In genomic region chr10:58351670-58352069, GRCm38 (mm10) we compare ENCODE assay signal across 12 mouse cellular contexts. TPM values are rescaled to one million over a fixed set of nuclear protein-coding genes. Genes with fewer than 3 reads are reported as not detected.
A peak's percentile ranks its signal among the peaks of the same experiment; 100 is the strongest.
DNase-seq lines count a peak whose midpoint lies in the region; ATAC-seq lines count a peak whose summit lies in the region.
"Had no signal": no experiment of that assay in that cellular context is flagged by ENCODE, and none has a peak within 500 bp of the region (broad histone marks: within the 10 kb centered on the region; RNA-seq: fewer than 3 reads in every experiment).

No protein-coding gene starts in this region.

- no peaks in the 10 kb centered on the region for H3K9me3 ChIP-seq in heart, embryonic 16.5 days (replicated peaks; ENCODE audit: control insufficient read depth, low read length)
- H3K9me3 ChIP-seq: forebrain, embryonic 15.5 days; lung, embryonic 15.5 days had no signal

- H3K4me2 ChIP-seq in heart, embryonic 16.5 days (ENCODE audit: low read depth, low read length), result no peak overlapping the region
- H3K4me2 ChIP-seq: forebrain, embryonic 15.5 days; lung, embryonic 15.5 days had no signal

- H3K27ac ChIP-seq in heart, embryonic 16.5 days (ENCODE audit: low read length), result peak overlapping the region; percentile 31; the same call in 1 of the 2 replicates
- peak overlapping the region; percentile 78 for H3K27ac ChIP-seq in macrophage
- H3K27ac ChIP-seq: forebrain, embryonic 15.5 days; lung, embryonic 15.5 days had no signal

- no peak for DNase-seq in heart, postnatal 36 days
- DNase-seq in CD4-positive, CD25-positive, alpha-beta regulatory T cell, adult 2 months (ENCODE audit: low read depth, low spot score), result peak; percentile 60
- no peak for DNase-seq in left cerebral cortex, postnatal 36 days (ENCODE audit: low spot score in 2 of 2)
- DNase-seq in layer of hippocampus, adult 9-11 months, result no peak
- DNase-seq in left cerebral cortex, adult 9 months (ENCODE audit: low spot score in 2 of 2), result no peak
- DNase-seq: cerebellum, adult 2 months; kidney, adult 18-20 months had no signal

- H3K36me3 ChIP-seq in heart, embryonic 16.5 days (ENCODE audit: control insufficient read depth, insufficient read depth), result no peaks in the 10 kb centered on the region
- H3K36me3 ChIP-seq in macrophage (ENCODE audit: inconsistent target), result no peaks in the 10 kb centered on the region
- H3K36me3 ChIP-seq: forebrain, embryonic 15.5 days; lung, embryonic 15.5 days had no signal

- intact Hi-C loops in heart, postnatal 36 days (cut with DNase I), result no loop called here
- intact Hi-C loops in left cerebral cortex, postnatal 36 days (cut with DNase I), result no loop called here

- H3K4me1 ChIP-seq in heart, embryonic 16.5 days (ENCODE audit: control insufficient read depth, insufficient read depth, low read length), result peaks cover 39% of the 10 kb centered on the region
- H3K4me1 ChIP-seq: forebrain, embryonic 15.5 days had no signal

- WGBS in heart, embryonic 16.5 days, result 38% methylated on average over 2 of the region's 2 CpGs
- 0% methylated on average over 2 of the region's 2 CpGs for WGBS in macrophage (ENCODE audit: missing documents)

- H3K79me2 ChIP-seq in macrophage (ENCODE audit: inconsistent target), result peaks cover 78% of the 10 kb centered on the region

- no peak for ATAC-seq in heart, embryonic 16.5 days (replicated peaks; ENCODE audit: extremely low read depth, insufficient read depth, low FRiP score)
- peak; percentile 74 for ATAC-seq in granulocyte monocyte progenitor cell, adult 5-6 weeks (replicated peaks; ENCODE audit: poor library complexity, severe bottlenecking)
- ATAC-seq: forebrain, embryonic 15.5 days had no signal

- no peak overlapping the region for H3K9ac ChIP-seq in heart, embryonic 16.5 days (ENCODE audit: low read length)
- H3K9ac ChIP-seq: forebrain, embryonic 15.5 days; lung, embryonic 15.5 days had no signal

- no peak overlapping the region for H3K4me3 ChIP-seq in heart, embryonic 16.5 days (ENCODE audit: low read length)
- peak overlapping the region; percentile 42 for H3K4me3 ChIP-seq in macrophage (ENCODE audit: inconsistent target)
- H3K4me3 ChIP-seq: forebrain, embryonic 15.5 days; lung, embryonic 15.5 days had no signal

- no peaks in the 10 kb centered on the region for H3K27me3 ChIP-seq in heart, embryonic 16.5 days (ENCODE audit: control insufficient read depth, insufficient read depth, low read length)
- H3K27me3 ChIP-seq: forebrain, embryonic 15.5 days; lung, embryonic 15.5 days had no signal

RNA-seq across cellular contexts. Expression of gene Lims1, which starts 28.4 kb away (rescaled TPM):
- polyA plus RNA-seq in heart, embryonic 16.5 days (2015; fragmentation: Nextera tagmentation; extraction: Ambion mirVana), result 163 and 185 TPM in 2 replicates
- total RNA-seq in heart, postnatal 36 days (2021), result 100 to 1,000 TPM; 159 to 186 TPM
- 61.1 and 85.1 TPM in 2 replicates for total RNA-seq in granulocyte monocyte progenitor cell, adult 5-6 weeks (2014; fragmentation: Nextera tagmentation)
- 72.9 and 90.6 TPM in 2 replicates for total RNA-seq in granulocyte monocyte progenitor cell, adult 5-6 weeks (2017)
- 100 to 1,000 TPM in 8 of 26 experiments, 10 to 100 TPM in 18; 39.5 to 190 (median 75.9) TPM for total RNA-seq in macrophage (2018; cell fraction: chromatin; rRNA removed)
- total RNA-seq in macrophage (2018; cell fraction: cytosol; rRNA removed), result 100 to 1,000 TPM in 7 of 26 experiments, 10 to 100 TPM in 19; 60.1 to 124 (median 92.1) TPM
- total RNA-seq in macrophage (2018; cell fraction: nucleus; rRNA removed), result 100 to 1,000 TPM in 11 of 26 experiments, 10 to 100 TPM in 15; 38.5 to 182 (median 86.0) TPM
- polyA plus RNA-seq in macrophage (2018), result 41.0 to 58.3 TPM (median 45.0 TPM) in 3 replicates
- total RNA-seq in left cerebral cortex, postnatal 36 days (2021), result 10 to 100 TPM; 21.2 to 23.2 TPM
